Mouse (Mus musculus): Measurements from ENCODE around the gene Aldh18a1.

The Aldh18a1 gene

GRCm38 (mm10) chr19:40526367-40527014 lies 61.8 kb downstream of the Aldh18a1 start:
- DNase-seq (ENCODE audit: low spot score) = no peak

- no peak for DNase-seq (ENCODE audit: low spot score)
Measured at GRCm38 (mm10) chr19:40523431-40524005, 64.7 kb downstream of the Aldh18a1 start.

- DNase-seq (ENCODE audit: low spot score) = peak; percentile 38
Measured at GRCm38 (mm10) chr19:40520403-40520802, 67.9 kb downstream of the Aldh18a1 start.

GRCm38 (mm10) chr19:40518706-40519105 lies 69.6 kb downstream of the Aldh18a1 start:
- no peak for DNase-seq (ENCODE audit: low spot score)

- DNase-seq (ENCODE audit: low spot score) = no peak
Measured at GRCm38 (mm10) chr19:40515596-40515995, 72.7 kb downstream of the Aldh18a1 start.

- no peak for DNase-seq (ENCODE audit: low spot score)
Measured at GRCm38 (mm10) chr19:40514376-40514775, 73.9 kb downstream of the Aldh18a1 start.

GRCm38 (mm10) chr19:40513632-40514078 lies 74.6 kb downstream of the Aldh18a1 start, which contains the start of gene Sorbs1:
Gene Sorbs1 (minus strand): TSS chr19:40513779.
- DNase-seq (ENCODE audit: low spot score) = peak; percentile 97

- DNase-seq (ENCODE audit: low spot score) = peak; percentile 47
Measured at GRCm38 (mm10) chr19:40512500-40513421, 75.5 kb downstream of the Aldh18a1 start.

- DNase-seq (ENCODE audit: low spot score) = no peak
Measured at GRCm38 (mm10) chr19:40511679-40512309, 76.5 kb downstream of the Aldh18a1 start.

- DNase-seq (ENCODE audit: low spot score) = no peak
Measured at GRCm38 (mm10) chr19:40511100-40511439, 77.2 kb downstream of the Aldh18a1 start.

GRCm38 (mm10) chr19:40510387-40511099 lies 77.7 kb downstream of the Aldh18a1 start:
- DNase-seq (ENCODE audit: low spot score) = no peak

- no peak for DNase-seq (ENCODE audit: low spot score)
Measured at GRCm38 (mm10) chr19:40509274-40509673, 79.0 kb downstream of the Aldh18a1 start.

GRCm38 (mm10) chr19:40508851-40509250 lies 79.4 kb downstream of the Aldh18a1 start:
- DNase-seq (ENCODE audit: low spot score) = no peak

- DNase-seq (ENCODE audit: low spot score) = no peak
Measured at GRCm38 (mm10) chr19:40506965-40507364, 81.3 kb downstream of the Aldh18a1 start.

- no peak for DNase-seq (ENCODE audit: low spot score)
Measured at GRCm38 (mm10) chr19:40504336-40504735, 83.9 kb downstream of the Aldh18a1 start.

Data from yolk sac, embryonic 10.5 days (tissue).